Mouse (Mus musculus) liver, adult 2 months (tissue): ENCODE results near the gene Ndufs3.

Source experiments
- CTCF ChIP-seq: fragments of 200-500 bp; IDR thresholded peaks from 2 replicates; pipeline ENCODE4 v1.5.1; 2011; ENCODE audit warnings: low read depth, low read length, control low read depth
- POLR2A ChIP-seq: fragments of 200-500 bp; IDR thresholded peaks from 2 replicates; pipeline ENCODE4 v1.6.1; 2011; ENCODE audit warnings: low read length, control low read depth; ENCODE audit not compliant: insufficient read depth; ENCODE audit errors: extremely low read depth

GRCm38 (mm10) chr2:90861486-90861885 is 43.1 kb downstream of the Ndufs3 start:
- TF ChIP-seq POLR2A (no peak), CTCF (no peak)
